Mouse (Mus musculus) gonadal fat pad, adult 2 months (tissue): Measurements from ENCODE around the gene Ndufs8. TPM values are rescaled to one million over a fixed set of nuclear protein-coding genes. Genes with fewer than 3 reads are reported as not detected.
"Not testable (repeated sequence)": the region's sequence is repeated elsewhere in the genome, so short reads cannot be mapped to it uniquely, and the experiment has no call there.

Experiments used
- DNase-seq: peaks from one replicate; pipeline ENCODE4 v3.0.0-alpha.2; 2012; ENCODE audit warnings: low read depth
- polyA plus RNA-seq: library from polyadenylated mRNA; depleted of rRNA; stranded (reverse); fragments of >200 nt; gene quantifications from 2 replicates; pipeline ENCODE4 v1.2.3, GENCODE M21; 2012; rRNA removed

The Ndufs8 gene
- 225 and 260 TPM in 2 replicates for polyA plus RNA-seq

- peak; percentile 98 for DNase-seq
These were observed at the start of gene Ndufs8 for GRCm38 (mm10) chr19:3912337-3913204. Ndufs8 (minus strand) TSS chr19:3912774.

- not testable (repeated sequence) for DNase-seq
These were observed 49.2 kb upstream of the Ndufs8 start for GRCm38 (mm10) chr19:3961805-3962204.

GRCm38 (mm10) chr19:3960211-3960610 is 47.6 kb upstream of the Ndufs8 start:
- DNase-seq, result no peak

- DNase-seq, result no peak
These were observed 46.5 kb upstream of the Ndufs8 start for GRCm38 (mm10) chr19:3959030-3959429.

GRCm38 (mm10) chr19:3958470-3958869 is 45.9 kb upstream of the Ndufs8 start, which contains the start of gene Aldh3b3:
Aldh3b3 (plus strand) TSS chr19:3958645.
- no peak for DNase-seq

GRCm38 (mm10) chr19:3957296-3958036 is 44.9 kb upstream of the Ndufs8 start:
- DNase-seq, result not testable (repeated sequence)

GRCm38 (mm10) chr19:3955804-3956203 is 43.2 kb upstream of the Ndufs8 start:
- no peak for DNase-seq

GRCm38 (mm10) chr19:3955033-3955432 is 42.5 kb upstream of the Ndufs8 start:
- DNase-seq, result no peak

- no peak for DNase-seq
These were observed 39.5 kb upstream of the Ndufs8 start for GRCm38 (mm10) chr19:3952099-3952498.

- DNase-seq, result no peak
These were observed 38.9 kb upstream of the Ndufs8 start for GRCm38 (mm10) chr19:3951461-3951860.

GRCm38 (mm10) chr19:3950331-3950730 is 37.8 kb upstream of the Ndufs8 start:
- DNase-seq, result no peak

GRCm38 (mm10) chr19:3948546-3948945 is 36.0 kb upstream of the Ndufs8 start:
- no peak for DNase-seq

- DNase-seq, result no peak
These were observed 35.2 kb upstream of the Ndufs8 start for GRCm38 (mm10) chr19:3947813-3948212.

- no peak for DNase-seq
These were observed 34.1 kb upstream of the Ndufs8 start for GRCm38 (mm10) chr19:3946715-3947114.

GRCm38 (mm10) chr19:3945872-3946564 is 33.4 kb upstream of the Ndufs8 start:
- no peak for DNase-seq

GRCm38 (mm10) chr19:3942986-3943735 is 30.6 kb upstream of the Ndufs8 start:
- no peak for DNase-seq

GRCm38 (mm10) chr19:3942315-3942714 is 29.7 kb upstream of the Ndufs8 start:
- no peak for DNase-seq

- no peak for DNase-seq
These were observed 23.6 kb upstream of the Ndufs8 start for GRCm38 (mm10) chr19:3935896-3936850.

GRCm38 (mm10) chr19:3935032-3935895 is 22.7 kb upstream of the Ndufs8 start, which contains the start of gene Unc93b1:
Unc93b1 (plus strand) TSS chr19:3935186.
- DNase-seq, result no peak
